Mouse (Mus musculus) liver, embryonic 14.5 days (tissue): Measurements from ENCODE around the gene Bbc3. TPM values are rescaled to one million over a fixed set of nuclear protein-coding genes. Genes with fewer than 3 reads are reported as not detected.

Experiments used
- ATAC-seq: fragments of 200-750 bp; cut with Nextera tagmentation; 2 replicates; pipeline ENCODE4 v1.8.0; 2017; ENCODE audit warnings: moderate number of reproducible peaks, mild to moderate bottlenecking, moderate library complexity; ENCODE audit not compliant: insufficient read depth
- DNase-seq, 3 experiments: peaks; one replicate each; pipeline ENCODE4 v3.0.0-alpha.2; 2012 to 2013; ENCODE audit warnings: low read depth in 3 of 3, low spot score in 3 of 3
- H3K27ac ChIP-seq: fragments of 300-500 bp; sonication (generic); 2 replicates; pipeline ENCODE4 v1.5.1; 2014; ENCODE audit warnings: moderate library complexity, mild to moderate bottlenecking, control low read depth, inconsistent platforms
- H3K27me3 ChIP-seq: fragments of 300-500 bp; sonication (generic); 2 replicates; pipeline ENCODE4 v1.6.1; 2014; ENCODE audit warnings: mild to moderate bottlenecking, low read length, moderate library complexity; ENCODE audit not compliant: control insufficient read depth, insufficient read depth
- H3K36me3 ChIP-seq: fragments of 300-500 bp; sonication (generic); replicated peaks from 2 replicates; pipeline ENCODE4 v1.6.1; 2014; ENCODE audit warnings: low read depth; ENCODE audit not compliant: control insufficient read depth, insufficient read depth
- H3K4me1 ChIP-seq, 2 experiments: fragments of 200-500 bp in 1 of 2; fragments of 300-500 bp in 1 of 2; sonication (generic) in 1 of 2; replicated peaks; 2 replicates each; pipeline ENCODE4 v1.6.1; 2012 to 2014; ENCODE audit warnings: antibody characterized with exemption in 1 of 2, inconsistent platforms in 1 of 2, low read length in 1 of 2; ENCODE audit not compliant: control insufficient read depth in 2 of 2, insufficient read depth in 2 of 2
- H3K4me2 ChIP-seq: fragments of 300-500 bp; sonication (generic); 2 replicates; pipeline ENCODE4 v1.6.1; 2014; ENCODE audit warnings: low read depth, mild to moderate bottlenecking, control low read depth, moderate library complexity
- H3K4me3 ChIP-seq, 2 experiments: fragments of 200-500 bp in 1 of 2; fragments of 300-500 bp in 1 of 2; sonication (generic) in 1 of 2; 2 replicates each; pipeline ENCODE4 v1.5.1; 2012 to 2014; ENCODE audit warnings: low read depth in 2 of 2, low read length in 2 of 2, mild to moderate bottlenecking in 2 of 2, control low read depth in 1 of 2, inconsistent platforms in 1 of 2, moderate library complexity in 1 of 2; ENCODE audit not compliant: insufficient read depth in 1 of 2
- H3K9ac ChIP-seq: fragments of 300-500 bp; sonication (generic); replicated peaks from 2 replicates; pipeline ENCODE4 v1.6.1; 2014; ENCODE audit warnings: mild to moderate bottlenecking, control low read depth, moderate library complexity
- H3K9me3 ChIP-seq: fragments of 300-500 bp; sonication (generic); 2 replicates; pipeline ENCODE4 v1.6.1; 2016; ENCODE audit warnings: low read length, mixed read lengths; ENCODE audit not compliant: control insufficient read depth
- CTCF ChIP-seq: IDR thresholded peaks from 2 replicates; pipeline ENCODE4 v1.5.1; 2016; ENCODE audit warnings: antibody characterized with exemption, low read depth, control low read depth
- EP300 ChIP-seq: IDR thresholded peaks from 2 replicates; pipeline ENCODE4 v1.6.1; 2016; ENCODE audit warnings: antibody characterized with exemption, low read depth
- WGBS: fragments of 180-500 bp; shearing (Covaris S2); extraction: QIAGEN DNeasy Blood & Tissue Kit; methylation state at CpG from one replicate; pipeline ENCODE4 v1.1.7; 2014; ENCODE audit not compliant: insufficient replicate concordance; 5-methylcytosine and 5-hydroxymethylcytosine counted together
- polyA plus RNA-seq, 2 experiments: library from polyadenylated mRNA; depleted of rRNA in 1 of 2; stranded (reverse) in 1 of 2; unstranded in 1 of 2; fragments of >200 nt; fragmentation: Nextera tagmentation in 1 of 2; extraction: Ambion mirVana in 1 of 2; gene quantifications; 2 replicates each; pipeline versions ENCODE4 v1.2.1 to v1.2.3; 2012 to 2014

Gene Bbc3
- polyA plus RNA-seq, 2 experiments, result 2.0 to 3.8 TPM

GRCm38 (mm10) chr7:16345297-16345696, 37.1 kb downstream of the Bbc3 start:
- Histone ChIP-seq H3K27me3 (no peaks in the 10 kb centered on the region), H3K4me3 (no peak overlapping the region), H3K27ac (no peak overlapping the region), H3K36me3 (peaks cover 14% of the 10 kb centered on the region), H3K9ac (no peak overlapping the region), H3K4me1 (peaks cover 5 to 12% of the 10 kb centered on the region in 2 experiments; a peak in 2 of 4 replicates), H3K9me3 (no peaks in the 10 kb centered on the region), H3K4me2 (no peak overlapping the region)
- no peak for ATAC-seq
- 40% methylated on average over 4 of the region's 4 CpGs for WGBS
- DNase-seq, result no peak
- TF ChIP-seq EP300 (no peak), CTCF (no peak)

GRCm38 (mm10) chr7:16349999-16350398, 41.8 kb downstream of the Bbc3 start:
- Histone ChIP-seq H3K36me3 (peaks cover 28% of the 10 kb centered on the region), H3K4me2 (no peak overlapping the region)
- 68% methylated on average over 5 of the region's 5 CpGs for WGBS

GRCm38 (mm10) chr7:16355854-16356594, 47.8 kb downstream of the Bbc3 start:
- Histone ChIP-seq H3K27ac (no peak overlapping the region), H3K36me3 (peaks cover 44% of the 10 kb centered on the region)
- 82% methylated on average over 3 of the region's 3 CpGs for WGBS

More at GRCm38 (mm10) chr7:16349999-16350398, 41.8 kb downstream of the Bbc3 start:
- Histone ChIP-seq H3K27me3 (no peaks in the 10 kb centered on the region), H3K9me3 (no peaks in the 10 kb centered on the region), H3K27ac (no peak overlapping the region), H3K4me1 (no peaks in the 10 kb centered on the region), H3K9ac (no peak overlapping the region), H3K4me3 (no peak overlapping the region)
- ATAC-seq, result no peak
- TF ChIP-seq CTCF (no peak), EP300 (no peak)
- no peak for DNase-seq

GRCm38 (mm10) chr7:16357602-16358001, 49.4 kb downstream of the Bbc3 start:
- Histone ChIP-seq H3K4me2 (no peak overlapping the region), H3K9ac (no peak overlapping the region), H3K9me3 (no peaks in the 10 kb centered on the region), H3K4me1 (no peaks in the 10 kb centered on the region), H3K4me3 (no peak overlapping the region), H3K27ac (no peak overlapping the region), H3K36me3 (peaks cover 47% of the 10 kb centered on the region), H3K27me3 (no peaks in the 10 kb centered on the region)
- no peak for TF ChIP-seq EP300
- no peak for TF ChIP-seq CTCF
- 83% methylated on average over 3 of the region's 3 CpGs for WGBS
- ATAC-seq (no peak), DNase-seq (no peak)

More at GRCm38 (mm10) chr7:16355854-16356594, 47.8 kb downstream of the Bbc3 start:
- Histone ChIP-seq H3K27me3 (no peaks in the 10 kb centered on the region), H3K9me3 (no peaks in the 10 kb centered on the region), H3K4me2 (no peak overlapping the region), H3K4me1 (no peaks in the 10 kb centered on the region), H3K9ac (no peak overlapping the region), H3K4me3 (no peak overlapping the region)
- no peak for TF ChIP-seq EP300
- no peak for TF ChIP-seq CTCF
- no peak for ATAC-seq
- DNase-seq, result no peak

GRCm38 (mm10) chr7:16364319-16364718, 56.1 kb downstream of the Bbc3 start:
- ATAC-seq (no peak), DNase-seq (no peak)
- 76% methylated on average over 1 of the region's 1 CpGs for WGBS
- TF ChIP-seq EP300 (no peak), CTCF (no peak)
- Histone ChIP-seq H3K9ac (no peak overlapping the region), H3K4me2 (no peak overlapping the region), H3K27me3 (no peaks in the 10 kb centered on the region), H3K9me3 (no peaks in the 10 kb centered on the region), H3K36me3 (peaks cover 57% of the 10 kb centered on the region), H3K4me3 (no peak overlapping the region), H3K4me1 (peaks cover 0 to 5% of the 10 kb centered on the region in 2 experiments; a peak in 2 of 4 replicates), H3K27ac (no peak overlapping the region)
